Mouse (Mus musculus) CH12.LX (cell line): ENCODE data around the gene Specc1l. TPM values are rescaled to one million over a fixed set of nuclear protein-coding genes. Genes with fewer than 3 reads are reported as not detected.

Experiments
- DNase-seq: peaks from one replicate; pipeline ENCODE4 v3.0.0-alpha.2; 2013; ENCODE audit errors: extremely low read depth
- H3K27ac ChIP-seq: 2 replicates; pipeline ENCODE4 v1.5.1; 2012; ENCODE audit warnings: low read depth, mild to moderate bottlenecking, control low read depth, moderate library complexity; ENCODE audit not compliant: insufficient read depth
- H3K27me3 ChIP-seq: replicated peaks from 2 replicates; pipeline ENCODE3; 2012; ENCODE audit warnings: inconsistent platforms
- H3K36me3 ChIP-seq, 2 experiments: replicated peaks in 1 of 2; 2 replicates each; pipeline versions ENCODE3 to v1.6.1; 2012; ENCODE audit warnings: inconsistent platforms in 1 of 2, low read length in 1 of 2, mild to moderate bottlenecking in 1 of 2, mixed read lengths in 1 of 2, moderate library complexity in 1 of 2; ENCODE audit not compliant: control insufficient read depth in 1 of 2, insufficient read depth in 1 of 2
- H3K4me1 ChIP-seq, 2 experiments: 2 replicates each; pipeline ENCODE4 v1.6.1; 2012; ENCODE audit warnings: inconsistent platforms in 1 of 2, moderate library complexity in 1 of 2; ENCODE audit not compliant: insufficient read depth in 2 of 2, control insufficient read depth in 1 of 2
- H3K4me2 ChIP-seq: 2 replicates; pipeline ENCODE4 v1.6.1; 2012; ENCODE audit warnings: low read depth, mild to moderate bottlenecking, control low read depth; ENCODE audit not compliant: poor library complexity, insufficient read depth, severe bottlenecking
- H3K4me3 ChIP-seq, 3 experiments: fragments of 150-350 bp in 1 of 3; sonication (generic) in 1 of 3; replicated peaks in 1 of 3; 2 replicates each; pipeline versions ENCODE3 to v1.5.1; 2011 to 2012; ENCODE audit warnings: low read depth in 2 of 3, low read length in 2 of 3, mild to moderate bottlenecking in 2 of 3, moderate library complexity in 2 of 3, control low read depth in 1 of 3, improper control_type of control experiment in 1 of 3, inconsistent platforms in 1 of 3, mixed read lengths in 1 of 3; ENCODE audit not compliant: poor library complexity in 1 of 3
- H3K79me2 ChIP-seq: replicated peaks from 2 replicates; pipeline ENCODE4 v1.6.1; 2012; ENCODE audit warnings: mild to moderate bottlenecking, moderate library complexity; ENCODE audit not compliant: control insufficient read depth, poor library complexity, insufficient read depth, severe bottlenecking; ENCODE audit errors: extremely low read depth
- H3K9ac ChIP-seq: 2 replicates; pipeline ENCODE4 v1.6.1; 2012; ENCODE audit warnings: low read depth, mild to moderate bottlenecking, control low read depth, moderate library complexity; ENCODE audit not compliant: insufficient read depth
- H3K9me3 ChIP-seq: replicated peaks from 2 replicates; pipeline ENCODE3; 2012; ENCODE audit warnings: low read length, inconsistent platforms, mixed read lengths
- BHLHE40 ChIP-seq: IDR thresholded peaks from 2 replicates; pipeline ENCODE4 v1.6.1; 2011; ENCODE audit warnings: mild to moderate bottlenecking, low read depth, low read length, improper control_type of control experiment
- CHD1 ChIP-seq: IDR thresholded peaks from 2 replicates; pipeline ENCODE4 v1.6.1; 2012; ENCODE audit warnings: low read depth, low read length, improper control_type of control experiment, inconsistent platforms
- CHD2 ChIP-seq: IDR thresholded peaks from 2 replicates; pipeline ENCODE4 v1.6.1; 2011; ENCODE audit warnings: low read length, improper control_type of control experiment
- CTCF ChIP-seq, 2 experiments: IDR thresholded peaks in 1 of 2; conservative IDR thresholded peaks in 1 of 2; 2 replicates each; pipeline ENCODE4 v1.5.1; 2011 to 2012; ENCODE audit warnings: low read depth in 2 of 2, low read length in 2 of 2, improper control_type of control experiment in 1 of 2, inconsistent platforms in 1 of 2, mild to moderate bottlenecking in 1 of 2, moderate library complexity in 1 of 2
- E2F4 ChIP-seq: IDR thresholded peaks from 2 replicates; pipeline ENCODE4 v1.6.1; 2011; ENCODE audit warnings: low read depth, low read length, improper control_type of control experiment; ENCODE audit not compliant: insufficient replicate concordance
- ELF1 ChIP-seq: IDR thresholded peaks from 2 replicates; pipeline ENCODE4 v1.6.1; 2014; ENCODE audit warnings: low read depth, mild to moderate bottlenecking, inconsistent platforms, low read length, improper control_type of control experiment
- EP300 ChIP-seq: IDR thresholded peaks from 2 replicates; pipeline ENCODE4 v1.6.1; 2011; ENCODE audit warnings: low read length, improper control_type of control experiment
- ETS1 ChIP-seq: conservative IDR thresholded peaks from 2 replicates; pipeline ENCODE4 v1.6.1; 2012; ENCODE audit warnings: low read depth, mild to moderate bottlenecking, inconsistent platforms, low read length, improper control_type of control experiment, moderate library complexity
- GABPA ChIP-seq: IDR thresholded peaks from 2 replicates; pipeline ENCODE4 v1.6.1; 2012; ENCODE audit warnings: low read depth, low read length, improper control_type of control experiment, inconsistent platforms; ENCODE audit not compliant: insufficient replicate concordance
- HCFC1 ChIP-seq: IDR thresholded peaks from 2 replicates; pipeline ENCODE4 v1.6.1; 2012; ENCODE audit warnings: low read depth, mild to moderate bottlenecking, inconsistent platforms, low read length, improper control_type of control experiment
- IRF4 ChIP-seq: IDR thresholded peaks from 2 replicates; pipeline ENCODE4 v1.6.1; 2014; ENCODE audit warnings: low read depth, mild to moderate bottlenecking, inconsistent platforms, low read length, improper control_type of control experiment
- JUN ChIP-seq: IDR thresholded peaks from 2 replicates; pipeline ENCODE4 v1.6.1; 2011; ENCODE audit warnings: low read depth, mild to moderate bottlenecking, low read length, improper control_type of control experiment, moderate library complexity; ENCODE audit not compliant: insufficient read depth
- JUND ChIP-seq: conservative IDR thresholded peaks from 2 replicates; pipeline ENCODE4 v1.6.1; 2011; ENCODE audit warnings: low read depth, low read length, improper control_type of control experiment
- KAT2A ChIP-seq: IDR thresholded peaks from 2 replicates; pipeline ENCODE4 v1.6.1; 2012; ENCODE audit warnings: low read length, improper control_type of control experiment, inconsistent platforms; ENCODE audit not compliant: insufficient replicate concordance
- MAFK ChIP-seq: IDR thresholded peaks from 2 replicates; pipeline ENCODE4 v1.6.1; 2011; ENCODE audit warnings: low read length, improper control_type of control experiment; ENCODE audit not compliant: insufficient replicate concordance
- MAX ChIP-seq: IDR thresholded peaks from 2 replicates; pipeline ENCODE4 v1.6.1; 2011; ENCODE audit warnings: low read length, improper control_type of control experiment
- MAZ ChIP-seq: IDR thresholded peaks from 2 replicates; pipeline ENCODE4 v1.6.1; 2012; ENCODE audit warnings: low read depth, mild to moderate bottlenecking, inconsistent platforms, low read length, improper control_type of control experiment, moderate library complexity
- MEF2A ChIP-seq: IDR thresholded peaks from 2 replicates; pipeline ENCODE4 v1.6.1; 2014; ENCODE audit warnings: low read depth, mild to moderate bottlenecking, inconsistent platforms, low read length, improper control_type of control experiment, borderline replicate concordance
- MXI1 ChIP-seq: IDR thresholded peaks from 2 replicates; pipeline ENCODE4 v1.6.1; 2011; ENCODE audit warnings: mild to moderate bottlenecking, low read depth, low read length, improper control_type of control experiment
- MYC ChIP-seq: IDR thresholded peaks from 2 replicates; pipeline ENCODE4 v1.6.1; 2011; ENCODE audit warnings: low read depth, mild to moderate bottlenecking, improper control_type of control experiment, low read length
- NELFE ChIP-seq: IDR thresholded peaks from 2 replicates; pipeline ENCODE4 v1.6.1; 2011; ENCODE audit warnings: low read depth, low read length, improper control_type of control experiment
- NRF1 ChIP-seq: IDR thresholded peaks from 2 replicates; pipeline ENCODE4 v1.6.1; 2014; ENCODE audit warnings: low read depth, mild to moderate bottlenecking, inconsistent platforms, low read length, improper control_type of control experiment, moderate library complexity
- PAX5 ChIP-seq: IDR thresholded peaks from 2 replicates; pipeline ENCODE4 v1.6.1; 2012; ENCODE audit warnings: low read length, inconsistent platforms, mixed read lengths
- POLR2A ChIP-seq: IDR thresholded peaks from 2 replicates; pipeline ENCODE4 v1.6.1; 2011; ENCODE audit warnings: low read depth, mild to moderate bottlenecking, improper control_type of control experiment, low read length
- POLR2AphosphoS2 ChIP-seq: IDR thresholded peaks from 2 replicates; pipeline ENCODE4 v1.6.1; 2011; ENCODE audit warnings: low read depth, low read length, improper control_type of control experiment
- RAD21 ChIP-seq: IDR thresholded peaks from 2 replicates; pipeline ENCODE4 v1.6.1; 2011; ENCODE audit warnings: low read depth, mild to moderate bottlenecking, low read length, improper control_type of control experiment, moderate library complexity
- RCOR1 ChIP-seq: conservative IDR thresholded peaks from 2 replicates; pipeline ENCODE4 v1.6.1; 2012; ENCODE audit warnings: low read depth, mild to moderate bottlenecking, inconsistent platforms, low read length, improper control_type of control experiment
- SIN3A ChIP-seq: IDR thresholded peaks from 2 replicates; pipeline ENCODE4 v1.6.1; 2012; ENCODE audit warnings: low read length, improper control_type of control experiment, inconsistent platforms
- SMC3 ChIP-seq: IDR thresholded peaks from 2 replicates; pipeline ENCODE4 v1.6.1; 2011; ENCODE audit warnings: low read depth, low read length, improper control_type of control experiment
- TBP ChIP-seq: conservative IDR thresholded peaks from 2 replicates; pipeline ENCODE4 v1.6.1; 2011; ENCODE audit warnings: low read depth, low read length, improper control_type of control experiment
- TCF12 ChIP-seq: IDR thresholded peaks from 2 replicates; pipeline ENCODE4 v1.6.1; 2014; ENCODE audit warnings: low read depth, mild to moderate bottlenecking, inconsistent platforms, low read length, improper control_type of control experiment
- UBTF ChIP-seq: IDR thresholded peaks from 2 replicates; pipeline ENCODE4 v1.6.1; 2012; ENCODE audit warnings: low read depth, mild to moderate bottlenecking, inconsistent platforms, low read length, improper control_type of control experiment, moderate library complexity
- USF1 ChIP-seq: IDR thresholded peaks from 2 replicates; pipeline ENCODE4 v1.6.1; 2014; ENCODE audit warnings: low read depth, mild to moderate bottlenecking, inconsistent platforms, low read length, improper control_type of control experiment
- USF2 ChIP-seq: conservative IDR thresholded peaks from 2 replicates; pipeline ENCODE4 v1.6.1; 2011; ENCODE audit warnings: low read depth, low read length, improper control_type of control experiment
- ZC3H11A ChIP-seq: IDR thresholded peaks from 2 replicates; pipeline ENCODE4 v1.6.1; 2012; ENCODE audit warnings: low read depth, mild to moderate bottlenecking, inconsistent platforms, low read length, improper control_type of control experiment
- ZKSCAN1 ChIP-seq: IDR thresholded peaks from 2 replicates; pipeline ENCODE4 v1.6.1; 2012; ENCODE audit warnings: low read depth, inconsistent platforms, low read length, improper control_type of control experiment, borderline replicate concordance
- ZMIZ1 ChIP-seq: IDR thresholded peaks from 2 replicates; pipeline ENCODE4 v1.6.1; 2012; ENCODE audit warnings: low read depth, mild to moderate bottlenecking, inconsistent platforms, low read length, improper control_type of control experiment
- ZNF384 ChIP-seq: IDR thresholded peaks from 2 replicates; pipeline ENCODE4 v1.6.1; 2012; ENCODE audit warnings: low read depth, low read length, improper control_type of control experiment, inconsistent platforms
- dilution Hi-C: fragments of 300-500 bp; cut with MboI; formaldehyde crosslinking; loops from 2 replicates; pipeline ENCODE4 v1.14.3; 2020; ENCODE audit warnings: low sequenced_read_pairs; ENCODE audit not compliant: extremely low pct_unique_long_range_greater_than_20kb, extremely low pct_ligation_motif_present
- in situ Hi-C: fragments of 300-500 bp; cut with MboI; formaldehyde crosslinking; loops from 3 replicates; pipeline ENCODE4 v1.14.3; 2019; ENCODE audit warnings: low sequenced_read_pairs, low pct_ligation_motif_present, low pct_unique_long_range_greater_than_20kb, mixed read lengths
- polyA plus RNA-seq: library from polyadenylated mRNA; unstranded; fragments of >175 nt; gene quantifications from 2 replicates; pipeline ENCODE4 v1.2.1, GENCODE M21; 2012; ENCODE audit warnings: low read depth; ENCODE audit not compliant: insufficient read length
- total RNA-seq, 2 experiments: library from RNA; depleted of rRNA; stranded (reverse); fragments of 300-350 nt in 1 of 2; fragments of >200 nt in 1 of 2; gene quantifications; 2 replicates each; pipeline ENCODE4 v1.2.3; 2012 to 2014

The Specc1l gene
- total and polyA plus RNA-seq, 3 experiments = 18.6 to 25.1 (median 21.1) TPM

DNA sequence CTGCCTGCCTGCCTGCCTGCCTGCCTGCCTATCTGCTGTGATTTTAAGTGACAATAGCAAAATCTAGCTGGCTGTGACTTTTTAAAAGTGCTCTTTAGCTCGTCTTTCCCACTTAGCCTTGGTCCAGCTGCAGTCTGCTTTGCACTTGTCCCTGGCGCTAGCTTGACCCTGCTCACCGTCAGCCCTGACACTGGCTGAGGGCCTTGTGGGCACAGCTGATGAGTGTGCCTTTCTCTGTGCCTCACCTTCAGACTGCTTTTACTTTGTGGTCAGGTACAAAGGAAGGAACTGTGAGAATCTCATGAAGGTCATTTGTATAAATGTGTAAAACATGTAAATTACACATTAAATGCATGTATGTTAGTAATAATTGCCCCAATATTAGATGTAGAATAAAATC lies 12.3 kb downstream of the Specc1l start:
- peak; percentile 23 for DNase-seq
- Histone ChIP-seq H3K36me3 (peaks cover 0 to 14% of the 10 kb centered on the region in 2 experiments), H3K4me1 (peaks cover 18 to 76% of the 10 kb centered on the region in 2 experiments), H3K27ac (peak overlapping the region; percentile 90), H3K9ac (no peak overlapping the region), H3K4me3 (peak overlapping the region in 1 of 3 experiments; percentile 25), H3K27me3 (no peaks in the 10 kb centered on the region), H3K9me3 (no peaks in the 10 kb centered on the region), H3K4me2 (peak overlapping the region; percentile 42), H3K79me2 (peaks cover 34% of the 10 kb centered on the region)
- dilution Hi-C loops (no loop called here), in situ Hi-C loops (no loop called here)
- no peak for TF ChIP-seq GABPA
- no peak for TF ChIP-seq JUND
- TF ChIP-seq MXI1 = no peak
- no peak for TF ChIP-seq MAZ
- TF ChIP-seq ETS1 = peak; percentile 62
- TF ChIP-seq TCF12 = peak; percentile 35; the same call in 1 of the 2 replicates
- TF ChIP-seq MYC = no peak
- TF ChIP-seq RCOR1 = no peak
- TF ChIP-seq E2F4 = no peak
- TF ChIP-seq ELF1 = no peak
- no peak for TF ChIP-seq ZKSCAN1
- TF ChIP-seq ZC3H11A = no peak
- peak; percentile 34; the same call in 1 of the 2 replicates for TF ChIP-seq POLR2A
- TF ChIP-seq ZNF384 = no peak
- peak; percentile 41; the same call in 1 of the 2 replicates for TF ChIP-seq ZMIZ1
- no peak for TF ChIP-seq POLR2AphosphoS2
- 0 out of 2 replicates have a peak, but pooled peaks have one; percentile 39 for TF ChIP-seq CHD1
- no peak for TF ChIP-seq CHD2
- TF ChIP-seq BHLHE40 = peak; percentile 59
- TF ChIP-seq UBTF = no peak
- TF ChIP-seq NELFE = no peak
- TF ChIP-seq EP300 = no peak
- TF ChIP-seq SMC3 = no peak
- no peak for TF ChIP-seq CTCF (conservative IDR thresholded peaks at IDR 0.05 in 1 of 2, IDR thresholded peaks at IDR 0.05 in 1 of 2; ENCODE audit: low read depth in 2 of 2, low read length in 2 of 2)
- no peak for TF ChIP-seq JUN
- no peak for TF ChIP-seq PAX5
- peak; percentile 65 for TF ChIP-seq SIN3A
- no peak for TF ChIP-seq RAD21
- no peak for TF ChIP-seq USF1
- TF ChIP-seq KAT2A = no peak
- TF ChIP-seq USF2 = no peak
- TF ChIP-seq NRF1 = no peak
- no peak for TF ChIP-seq HCFC1
- TF ChIP-seq IRF4 = 0 out of 2 replicates have a peak, but pooled peaks have one; percentile 25
- no peak for TF ChIP-seq MAX
- no peak for TF ChIP-seq MAFK
- TF ChIP-seq TBP = 0 out of 2 replicates have a peak, but pooled peaks have one; percentile 34
- 0 out of 2 replicates have a peak, but pooled peaks have one; percentile 19 for TF ChIP-seq MEF2A
